Mouse (Mus musculus) forebrain, embryonic 10.5 days (tissue): ENCODE results near the gene Ankrd12. TPM values are rescaled to one million over a fixed set of nuclear protein-coding genes. Genes with fewer than 3 reads are reported as not detected.
"Not testable (repeated sequence)": the region's sequence is repeated elsewhere in the genome, so short reads cannot be mapped to it uniquely, and the experiment has no call there.

Experiments
- DNase-seq: peaks from one replicate; pipeline ENCODE4 v3.0.0-alpha.2; 2017; ENCODE audit warnings: low spot score; ENCODE audit errors: extremely low spot score
- H3K27ac ChIP-seq: fragments of 300-500 bp; sonication (generic); 2 replicates; pipeline ENCODE4 v1.5.1; 2016; ENCODE audit warnings: mild to moderate bottlenecking
- H3K27me3 ChIP-seq: fragments of 300-500 bp; sonication (generic); 2 replicates; pipeline ENCODE4 v1.6.1; 2016; ENCODE audit warnings: mild to moderate bottlenecking; ENCODE audit not compliant: poor library complexity, severe bottlenecking
- H3K36me3 ChIP-seq: fragments of 300-500 bp; sonication (generic); replicated peaks from 2 replicates; pipeline ENCODE4 v1.6.1; 2016; ENCODE audit warnings: mild to moderate bottlenecking, moderate library complexity
- H3K4me1 ChIP-seq: fragments of 300-500 bp; sonication (generic); 2 replicates; pipeline ENCODE4 v1.6.1; 2016
- H3K4me3 ChIP-seq: fragments of 300-500 bp; sonication (generic); 2 replicates; pipeline ENCODE4 v1.5.1; 2016; ENCODE audit warnings: mild to moderate bottlenecking, moderate library complexity
- H3K9me3 ChIP-seq: fragments of 300-500 bp; sonication (generic); 2 replicates; pipeline ENCODE4 v1.6.1; 2016; ENCODE audit warnings: mild to moderate bottlenecking, moderate library complexity
- WGBS: fragments of 180-500 bp; shearing (Covaris S2); methylation state at CpG from one replicate; pipeline ENCODE4 v1.1.7; 2016; 5-methylcytosine and 5-hydroxymethylcytosine counted together
- polyA plus RNA-seq: library from polyadenylated mRNA; unstranded; fragments of >200 nt; fragmentation: Nextera tagmentation; extraction: Ambion mirVana; gene quantifications from 2 replicates; pipeline ENCODE4 v1.2.1, GENCODE M21; 2016

Ankrd12 gene
- polyA plus RNA-seq, 1 experiment from 2014 or later = 14.6 TPM

- H3K27me3 ChIP-seq = no peaks in the 10 kb centered on the region
- H3K4me3 ChIP-seq = no peak overlapping the region
- 92% methylated on average over 7 of the region's 7 CpGs for WGBS
- no peak overlapping the region for H3K27ac ChIP-seq
- no peak for DNase-seq
- no peaks in the 10 kb centered on the region for H3K9me3 ChIP-seq
- H3K4me1 ChIP-seq = no peaks in the 10 kb centered on the region
- H3K36me3 ChIP-seq = peaks cover 23% of the 10 kb centered on the region
Measured at GRCm38 (mm10) chr17:66024211-66024610, 52.7 kb downstream of the Ankrd12 start.

GRCm38 (mm10) chr17:66011790-66012189, 65.1 kb downstream of the Ankrd12 start:
- DNase-seq = no peak
- H3K27me3 ChIP-seq = no peaks in the 10 kb centered on the region
- 80% methylated on average over 2 of the region's 2 CpGs for whole genome bisulfite sequencing

DNA sequence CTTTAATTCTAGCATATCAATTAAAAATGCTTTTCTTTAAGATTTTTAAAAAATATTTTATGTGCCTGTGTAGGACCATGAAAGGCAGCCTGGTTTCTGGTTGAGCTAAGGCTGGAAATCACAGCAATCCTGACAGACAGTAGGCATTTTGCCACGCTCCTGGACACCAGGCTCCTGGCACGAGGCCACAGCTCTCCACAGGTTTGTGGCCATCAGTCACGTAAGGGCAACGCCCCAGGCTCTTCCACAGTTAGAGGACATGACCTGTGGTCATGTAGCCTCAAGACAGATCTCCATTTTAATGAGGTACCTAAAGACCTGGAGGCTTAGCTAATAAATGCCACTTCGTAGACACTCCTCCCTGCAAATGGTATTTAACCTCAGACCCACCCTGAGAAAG, 69.0 kb downstream of the Ankrd12 start:
- no peaks in the 10 kb centered on the region for H3K36me3 ChIP-seq
- H3K4me1 ChIP-seq = no peaks in the 10 kb centered on the region
- no peaks in the 10 kb centered on the region for H3K9me3 ChIP-seq
- no peaks in the 10 kb centered on the region for H3K27me3 ChIP-seq
- H3K4me3 ChIP-seq = no peak overlapping the region
- DNase-seq = no peak
- WGBS = 85% methylated on average over 5 of the region's 5 CpGs
- no peak overlapping the region for H3K27ac ChIP-seq

More at GRCm38 (mm10) chr17:66011790-66012189, 65.1 kb downstream of the Ankrd12 start:
- Histone ChIP-seq H3K4me3 (no peak overlapping the region), H3K27ac (no peak overlapping the region), H3K9me3 (no peaks in the 10 kb centered on the region), H3K36me3 (no peaks in the 10 kb centered on the region), H3K4me1 (no peaks in the 10 kb centered on the region)

GRCm38 (mm10) chr17:66007473-66007872, 69.4 kb downstream of the Ankrd12 start:
- no peak overlapping the region for H3K27ac ChIP-seq

GRCm38 (mm10) chr17:65988151-65988820, 88.6 kb downstream of the Ankrd12 start:
- Histone ChIP-seq H3K4me3 (no peak overlapping the region), H3K27ac (no peak overlapping the region), H3K27me3 (no peaks in the 10 kb centered on the region), H3K9me3 (no peaks in the 10 kb centered on the region), H3K36me3 (no peaks in the 10 kb centered on the region), H3K4me1 (peaks cover 2% of the 10 kb centered on the region; the same call in 1 of the 2 replicates)
- WGBS = 93% methylated on average over 3 of the region's 3 CpGs
- no peak for DNase-seq

More at GRCm38 (mm10) chr17:66007473-66007872, 69.4 kb downstream of the Ankrd12 start:
- no peaks in the 10 kb centered on the region for H3K9me3 ChIP-seq
- H3K4me3 ChIP-seq = no peak overlapping the region
- no peaks in the 10 kb centered on the region for H3K36me3 ChIP-seq
- no peaks in the 10 kb centered on the region for H3K4me1 ChIP-seq
- 96% methylated on average over 2 of the region's 2 CpGs for WGBS
- DNase-seq = no peak
- H3K27me3 ChIP-seq = no peaks in the 10 kb centered on the region

DNA sequence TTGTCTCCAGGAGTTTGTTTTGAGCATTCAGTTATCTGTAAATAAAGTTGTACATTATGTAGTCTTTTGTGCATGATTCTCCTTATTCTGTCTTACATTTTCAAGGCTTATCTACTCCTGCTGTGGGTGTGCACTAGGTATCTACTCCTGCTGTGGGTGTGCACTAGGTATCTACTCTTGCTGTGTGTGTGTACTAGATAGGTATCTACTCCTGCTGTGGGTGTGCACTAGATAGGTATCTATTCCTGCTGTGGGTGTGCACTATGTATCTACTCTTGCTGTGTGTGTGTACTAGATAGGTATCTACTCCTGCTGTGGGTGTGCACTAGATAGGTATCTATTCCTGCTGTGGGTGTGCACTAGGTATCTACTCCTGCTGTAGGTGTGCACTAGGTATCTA, 100.2 kb downstream of the Ankrd12 start:
- not testable (repeated sequence) for DNase-seq, H3K27ac ChIP-seq, H3K27me3 ChIP-seq, H3K4me1 ChIP-seq, H3K36me3 ChIP-seq, H3K4me3 ChIP-seq, H3K9me3 ChIP-seq

DNA sequence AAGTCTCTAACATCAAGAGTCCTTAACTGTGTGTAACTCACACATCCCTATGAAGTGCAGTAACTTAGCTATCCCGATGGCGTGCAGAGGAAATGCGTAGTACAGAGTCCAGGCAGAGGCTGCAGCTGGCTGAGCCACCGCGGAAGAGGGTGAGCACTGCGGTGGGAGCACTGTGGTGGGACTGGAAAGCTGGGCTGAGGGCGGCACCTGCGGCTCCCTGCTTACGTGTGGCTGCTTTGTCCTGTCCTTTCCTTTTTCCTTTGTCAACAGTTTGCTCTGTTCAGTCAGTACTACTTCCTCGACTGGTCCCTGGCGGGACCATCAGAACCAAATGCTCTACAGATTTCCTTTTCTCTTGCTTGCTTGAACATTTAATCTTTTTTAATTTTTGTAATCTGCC, 109.1 kb downstream of the Ankrd12 start:
- Histone ChIP-seq H3K4me1 (no peaks in the 10 kb centered on the region), H3K9me3 (no peaks in the 10 kb centered on the region), H3K4me3 (no peak overlapping the region), H3K27ac (no peak overlapping the region), H3K27me3 (no peaks in the 10 kb centered on the region), H3K36me3 (no peaks in the 10 kb centered on the region)
- DNase-seq = no peak
- WGBS = 65% methylated on average over 11 of the region's 11 CpGs

- 91% methylated on average over 2 of the region's 2 CpGs for WGBS
- Histone ChIP-seq H3K4me1 (peaks cover 1% of the 10 kb centered on the region; the same call in 1 of the 2 replicates), H3K27ac (no peak overlapping the region), H3K36me3 (no peaks in the 10 kb centered on the region), H3K4me3 (no peak overlapping the region), H3K27me3 (no peaks in the 10 kb centered on the region), H3K9me3 (no peaks in the 10 kb centered on the region)
- DNase-seq = no peak
Measured at GRCm38 (mm10) chr17:65962263-65962662, 114.6 kb downstream of the Ankrd12 start.

GRCm38 (mm10) chr17:65961606-65962136, 115.2 kb downstream of the Ankrd12 start:
- H3K4me1 ChIP-seq = peaks cover 5% of the 10 kb centered on the region; the same call in 1 of the 2 replicates
- no peaks in the 10 kb centered on the region for H3K27me3 ChIP-seq
- 93% methylated on average over 2 of the region's 2 CpGs for WGBS
- no peak for DNase-seq
- no peaks in the 10 kb centered on the region for H3K36me3 ChIP-seq
- H3K4me3 ChIP-seq = no peak overlapping the region
- no peaks in the 10 kb centered on the region for H3K9me3 ChIP-seq
- H3K27ac ChIP-seq = no peak overlapping the region

DNA sequence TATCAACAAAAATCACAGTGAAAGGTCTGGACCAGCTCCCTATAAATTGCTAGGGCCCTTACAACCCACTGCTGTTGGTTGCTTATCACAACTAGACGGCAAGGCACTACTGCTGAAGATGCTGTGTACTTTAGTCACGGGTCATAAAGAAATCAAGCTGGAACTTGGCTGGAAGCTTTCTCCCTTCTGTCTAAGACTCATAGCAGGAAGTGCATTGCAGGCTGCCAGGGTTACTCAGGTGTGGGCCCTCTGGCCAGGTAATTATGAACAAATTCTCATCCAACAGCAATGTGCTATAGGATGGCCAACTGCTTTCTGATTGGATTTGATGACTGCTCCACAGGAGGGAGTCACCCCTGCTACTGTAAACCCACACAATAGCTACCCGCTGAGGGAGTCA, 117.9 kb downstream of the Ankrd12 start:
- WGBS = 86% methylated on average over 3 of the region's 3 CpGs
- Histone ChIP-seq H3K4me1 (peaks cover 5% of the 10 kb centered on the region; the same call in 1 of the 2 replicates), H3K4me3 (no peak overlapping the region), H3K36me3 (no peaks in the 10 kb centered on the region), H3K9me3 (no peaks in the 10 kb centered on the region), H3K27me3 (no peaks in the 10 kb centered on the region), H3K27ac (no peak overlapping the region)
- DNase-seq = no peak

DNA sequence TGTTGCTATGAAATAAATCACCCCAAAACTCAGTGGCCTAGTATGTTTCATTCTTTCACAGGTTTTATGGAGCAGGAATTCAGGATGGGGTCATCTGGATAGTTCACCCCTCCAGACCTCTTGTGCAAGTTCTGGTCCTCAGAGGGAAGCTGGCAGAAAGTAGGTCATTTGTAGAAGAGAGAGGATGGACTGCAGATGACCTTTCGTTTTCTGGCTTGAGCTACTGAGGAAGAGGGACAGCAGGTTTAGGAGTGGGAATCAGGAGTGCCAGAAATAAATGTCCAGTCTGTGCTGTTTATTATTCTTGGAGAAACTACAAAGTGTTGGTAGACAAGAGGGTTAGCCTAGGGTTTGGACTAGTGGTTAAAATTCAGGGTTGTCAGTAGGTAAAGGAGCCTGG, 118.5 kb downstream of the Ankrd12 start:
- DNase-seq = no peak
- Histone ChIP-seq H3K27me3 (no peaks in the 10 kb centered on the region), H3K27ac (no peak overlapping the region), H3K36me3 (no peaks in the 10 kb centered on the region), H3K4me3 (no peak overlapping the region), H3K4me1 (peaks cover 5% of the 10 kb centered on the region; the same call in 1 of the 2 replicates), H3K9me3 (no peaks in the 10 kb centered on the region)
- 88% methylated on average over 1 of the region's 1 CpGs for WGBS

DNA sequence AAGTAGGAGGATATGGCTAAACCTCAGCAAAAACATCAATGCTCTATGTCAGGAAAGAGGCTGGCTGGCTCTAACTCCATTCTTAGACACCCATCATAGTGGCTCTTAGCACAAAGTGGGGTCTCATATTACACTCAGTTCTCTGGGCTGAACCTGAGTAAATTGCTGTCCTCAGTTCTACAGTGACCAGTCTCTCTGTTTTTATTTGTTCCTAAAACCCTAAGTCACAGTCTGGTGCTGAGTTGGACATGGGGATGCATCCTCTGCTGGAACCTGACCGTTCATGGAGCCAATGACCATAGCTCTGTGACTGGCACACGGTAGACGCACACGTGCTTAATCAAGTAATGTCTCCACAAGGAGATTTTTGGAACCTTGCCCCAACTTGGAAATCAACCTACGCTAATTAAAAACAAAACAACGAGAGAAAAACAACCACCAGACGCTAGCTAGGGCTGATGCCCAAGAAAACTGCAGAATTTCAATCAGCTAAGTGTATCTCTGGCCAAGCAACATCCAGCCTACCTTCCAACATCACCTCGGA, 119.0 kb downstream of the Ankrd12 start:
- H3K4me1 ChIP-seq = peaks cover 5% of the 10 kb centered on the region; the same call in 1 of the 2 replicates
- WGBS = 90% methylated on average over 8 of the region's 8 CpGs
- H3K9me3 ChIP-seq = no peaks in the 10 kb centered on the region
- H3K27ac ChIP-seq = no peak overlapping the region
- no peaks in the 10 kb centered on the region for H3K27me3 ChIP-seq
- no peak for DNase-seq
- no peak overlapping the region for H3K4me3 ChIP-seq
- no peaks in the 10 kb centered on the region for H3K36me3 ChIP-seq

DNA sequence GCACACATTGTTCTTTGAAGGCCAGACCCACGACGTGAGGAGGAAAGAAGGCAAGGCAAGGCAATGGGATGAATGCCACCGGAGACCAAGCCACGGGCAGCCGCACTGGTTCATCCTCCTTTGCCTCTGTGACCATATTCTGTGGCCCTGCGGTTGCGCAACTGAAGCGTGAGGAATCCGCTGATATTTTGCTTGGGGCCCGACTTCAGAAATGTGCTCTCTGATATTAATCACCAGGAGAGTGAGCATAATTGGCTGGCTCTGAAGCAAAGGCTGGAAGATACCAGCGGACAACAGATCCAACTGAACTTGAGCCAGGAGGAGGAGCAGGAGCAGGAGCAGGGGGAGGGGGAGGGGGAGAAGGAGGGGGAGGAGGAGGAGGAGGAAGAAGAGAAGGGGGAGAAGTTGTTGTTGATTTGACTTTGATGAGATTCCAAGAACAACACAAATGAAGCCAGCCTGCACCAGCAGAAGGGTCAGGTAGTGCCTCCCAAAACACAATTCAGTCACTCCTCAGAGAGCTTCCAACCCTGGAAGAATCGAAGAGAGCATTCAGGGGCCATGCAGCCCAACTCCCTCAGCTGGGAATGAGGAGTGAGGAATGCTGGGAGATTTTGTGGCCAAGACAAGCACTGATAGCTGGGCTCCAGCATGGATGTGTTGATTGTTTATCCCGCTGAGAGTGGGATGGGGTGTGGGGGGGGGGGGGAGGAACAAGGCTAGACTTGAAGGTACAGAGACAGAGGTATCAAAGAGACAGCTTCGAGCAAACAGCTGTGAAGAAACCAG, 119.7 kb downstream of the Ankrd12 start:
- Histone ChIP-seq H3K4me1 (peaks cover 5% of the 10 kb centered on the region; the same call in 1 of the 2 replicates), H3K4me3 (no peak overlapping the region), H3K27me3 (no peaks in the 10 kb centered on the region), H3K9me3 (no peaks in the 10 kb centered on the region), H3K27ac (no peak overlapping the region), H3K36me3 (no peaks in the 10 kb centered on the region)
- 89% methylated on average over 14 of the region's 14 CpGs for WGBS
- no peak for DNase-seq
